ENCODE assay signal across 24 mouse cellular contexts in the genomic region with DNA sequence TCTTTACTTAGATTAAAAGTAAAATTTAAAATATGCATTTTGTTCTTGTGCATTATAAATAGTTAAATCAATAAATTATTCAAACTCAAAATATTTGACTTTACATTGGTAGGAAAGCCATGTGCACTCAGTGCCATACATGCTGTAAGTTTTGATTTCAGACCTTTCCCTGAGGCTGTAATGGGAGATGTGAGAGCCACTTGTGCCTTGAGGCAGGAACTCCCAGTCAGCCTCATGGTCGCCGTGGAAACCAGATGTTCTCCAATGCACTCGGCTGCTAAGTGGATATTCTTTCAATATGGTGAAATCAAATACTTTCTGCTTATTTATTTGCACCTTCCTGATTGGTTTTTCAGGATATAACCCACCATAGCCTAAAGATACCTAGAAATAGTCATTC. TPM values are rescaled to one million over a fixed set of nuclear protein-coding genes. Genes with fewer than 3 reads are reported as not detected.
DNase-seq lines count a peak whose midpoint lies in the region; ATAC-seq lines count a peak whose summit lies in the region.
"Had no signal": no experiment of that assay in that cellular context is flagged by ENCODE, and none has a peak within 500 bp of the region (broad histone marks: within the 10 kb centered on the region; RNA-seq: fewer than 3 reads in every experiment).

No protein-coding gene starts in this region.

- no peak for ATAC-seq in forebrain, embryonic 13.5 days
- ATAC-seq in limb, embryonic 11.5 days (ENCODE audit: insufficient number of reproducible peaks, low FRiP score, low TSS enrichment, low read depth): peak; percentile 39; the same call in 1 of the 2 replicates
- ATAC-seq in embryonic facial prominence, embryonic 11.5 days (replicated peaks; ENCODE audit: insufficient number of reproducible peaks, low FRiP score, low TSS enrichment, low read depth): no peak
- ATAC-seq in megakaryocyte progenitor cell, adult 5-6 weeks (replicated peaks; ENCODE audit: poor library complexity): no peak
- ATAC-seq: inflammation-experienced regulatory T-cells, adult 6 months; liver, postnatal 0 days had no signal

- no peak overlapping the region for H3K4me3 ChIP-seq in forebrain, embryonic 10.5 days
- H3K4me3 ChIP-seq in forebrain, embryonic 13.5 days: no peak overlapping the region
- no peak overlapping the region for H3K4me3 ChIP-seq in limb, embryonic 11.5 days (ENCODE audit: low read depth, low read length)
- no peak overlapping the region for H3K4me3 ChIP-seq in limb, embryonic 10.5 days
- no peak overlapping the region for H3K4me3 ChIP-seq in embryonic facial prominence, embryonic 11.5 days (ENCODE audit: low read depth, low read length)
- H3K4me3 ChIP-seq: limb, embryonic 15.5 days; neural tube, embryonic 13.5 days had no signal

- H3K27me3 ChIP-seq in forebrain, embryonic 10.5 days (ENCODE audit: poor library complexity, severe bottlenecking): no peaks in the 10 kb centered on the region
- no peaks in the 10 kb centered on the region for H3K27me3 ChIP-seq in forebrain, embryonic 13.5 days
- no peaks in the 10 kb centered on the region for H3K27me3 ChIP-seq in limb, embryonic 11.5 days (ENCODE audit: control insufficient read depth, insufficient read depth, low read length)
- no peaks in the 10 kb centered on the region for H3K27me3 ChIP-seq in limb, embryonic 10.5 days (ENCODE audit: low read depth, poor library complexity, severe bottlenecking)
- H3K27me3 ChIP-seq in embryonic facial prominence, embryonic 11.5 days (ENCODE audit: control insufficient read depth, insufficient read depth, low read length): no peaks in the 10 kb centered on the region
- H3K27me3 ChIP-seq: limb, embryonic 15.5 days; neural tube, embryonic 13.5 days had no signal

- no peaks in the 10 kb centered on the region for H3K36me3 ChIP-seq in forebrain, embryonic 10.5 days (replicated peaks)
- H3K36me3 ChIP-seq in forebrain, embryonic 13.5 days (ENCODE audit: poor library complexity, severe bottlenecking): no peaks in the 10 kb centered on the region
- no peaks in the 10 kb centered on the region for H3K36me3 ChIP-seq in limb, embryonic 11.5 days (ENCODE audit: control insufficient read depth, insufficient read depth, low read length)
- H3K36me3 ChIP-seq in limb, embryonic 10.5 days: no peaks in the 10 kb centered on the region
- H3K36me3 ChIP-seq in embryonic facial prominence, embryonic 11.5 days (replicated peaks; ENCODE audit: control insufficient read depth, insufficient read depth, low read depth, low read length): no peaks in the 10 kb centered on the region
- H3K36me3 ChIP-seq: limb, embryonic 15.5 days; neural tube, embryonic 13.5 days had no signal

- H3K27ac ChIP-seq in forebrain, embryonic 10.5 days: no peak overlapping the region
- no peak overlapping the region for H3K27ac ChIP-seq in forebrain, embryonic 13.5 days
- no peak overlapping the region for H3K27ac ChIP-seq in limb, embryonic 11.5 days (replicated peaks; ENCODE audit: low read depth, low read length)
- H3K27ac ChIP-seq in limb, embryonic 10.5 days: no peak overlapping the region
- H3K27ac ChIP-seq in embryonic facial prominence, embryonic 11.5 days (replicated peaks; ENCODE audit: low read depth, low read length): no peak overlapping the region
- H3K27ac ChIP-seq: limb, embryonic 15.5 days; neural tube, embryonic 13.5 days had no signal

- peak; percentile 15 for DNase-seq in forebrain, embryonic 10.5 days (ENCODE audit: extremely low spot score, low spot score)
- peak; percentile 47 for DNase-seq in limb, embryonic 11.5 days (ENCODE audit: low spot score)
- no peak for DNase-seq in limb, embryonic 10.5 days (ENCODE audit: low spot score)
- DNase-seq in brain, adult 2 months (ENCODE audit: low read depth, low spot score): peak; percentile 13
- peak; percentile 59 for DNase-seq in embryonic facial prominence, embryonic 11.5 days (ENCODE audit: low spot score)
- DNase-seq in layer of hippocampus, postnatal 25 days (ENCODE audit: extremely low spot score in 1 of 2, low spot score in 1 of 2): no peak
- DNase-seq: cerebellum, adult 18-20 months; gastrocnemius, postnatal 36 days; kidney, adult 8-10 months; kidney, postnatal 25 days; liver, postnatal 0 days; spleen, adult 18-20 months; thymus, adult 18-20 months had no signal

- no peaks in the 10 kb centered on the region for H3K4me1 ChIP-seq in forebrain, embryonic 10.5 days
- H3K4me1 ChIP-seq in forebrain, embryonic 13.5 days: no peaks in the 10 kb centered on the region
- H3K4me1 ChIP-seq in limb, embryonic 11.5 days (ENCODE audit: control insufficient read depth, insufficient read depth, low read length): no peaks in the 10 kb centered on the region; the same call in 1 of the 2 replicates
- H3K4me1 ChIP-seq in limb, embryonic 10.5 days: peaks cover 10% of the 10 kb centered on the region; the same call in 1 of the 2 replicates
- no peaks in the 10 kb centered on the region for H3K4me1 ChIP-seq in embryonic facial prominence, embryonic 11.5 days (ENCODE audit: control insufficient read depth, insufficient read depth, low read length)
- H3K4me1 ChIP-seq: limb, embryonic 15.5 days; neural tube, embryonic 13.5 days had no signal

- 72% methylated on average over 3 of the region's 3 CpGs for WGBS in forebrain, embryonic 10.5 days
- WGBS in forebrain, embryonic 13.5 days: 60% methylated on average over 3 of the region's 3 CpGs
- 57% methylated on average over 3 of the region's 3 CpGs for WGBS in limb, embryonic 11.5 days
- 80% methylated on average over 3 of the region's 3 CpGs for WGBS in limb, embryonic 10.5 days
- WGBS in embryonic facial prominence, embryonic 11.5 days: 52% methylated on average over 3 of the region's 3 CpGs

- H3K9ac ChIP-seq in forebrain, embryonic 13.5 days: no peak overlapping the region
- H3K9ac ChIP-seq in limb, embryonic 11.5 days (ENCODE audit: low read length): no peak overlapping the region
- no peak overlapping the region for H3K9ac ChIP-seq in embryonic facial prominence, embryonic 11.5 days (replicated peaks; ENCODE audit: low read length)
- H3K9ac ChIP-seq: limb, embryonic 15.5 days; liver, postnatal 0 days; neural tube, embryonic 13.5 days had no signal

- H3K9me3 ChIP-seq in forebrain, embryonic 10.5 days: no peaks in the 10 kb centered on the region
- no peaks in the 10 kb centered on the region for H3K9me3 ChIP-seq in forebrain, embryonic 13.5 days (replicated peaks)
- H3K9me3 ChIP-seq in limb, embryonic 11.5 days (ENCODE audit: control insufficient read depth, low read length): no peaks in the 10 kb centered on the region
- H3K9me3 ChIP-seq in limb, embryonic 10.5 days (replicated peaks): no peaks in the 10 kb centered on the region
- no peaks in the 10 kb centered on the region for H3K9me3 ChIP-seq in embryonic facial prominence, embryonic 11.5 days (replicated peaks; ENCODE audit: control insufficient read depth, low read length)
- H3K9me3 ChIP-seq: limb, embryonic 15.5 days; neural tube, embryonic 13.5 days had no signal

- no peak overlapping the region for H3K4me2 ChIP-seq in forebrain, embryonic 13.5 days
- no peak overlapping the region for H3K4me2 ChIP-seq in limb, embryonic 11.5 days (ENCODE audit: low read depth, severe bottlenecking)
- no peak overlapping the region for H3K4me2 ChIP-seq in embryonic facial prominence, embryonic 11.5 days (ENCODE audit: low read depth, low read length)
- H3K4me2 ChIP-seq: limb, embryonic 15.5 days; neural tube, embryonic 13.5 days had no signal

RNA-seq across cellular contexts. Expression of a gene that starts 35.6 kb away (rescaled TPM):
- polyA plus RNA-seq in forebrain, embryonic 10.5 days (2016; fragmentation: Nextera tagmentation; extraction: Ambion mirVana): not detected in 2 replicates
- polyA plus RNA-seq in forebrain, embryonic 13.5 days (2015; fragmentation: Nextera tagmentation; extraction: Ambion mirVana): not detected in 2 replicates
- not detected in 2 replicates for polyA plus RNA-seq in limb, embryonic 11.5 days (2014; fragmentation: Nextera tagmentation; extraction: Ambion mirVana)
- not detected in 2 replicates for polyA plus RNA-seq in limb, embryonic 10.5 days (2016; fragmentation: Nextera tagmentation; extraction: Ambion mirVana)
- not detected in 2 replicates for polyA plus RNA-seq in embryonic facial prominence, embryonic 11.5 days (2014; fragmentation: Nextera tagmentation; extraction: Ambion mirVana)
- not detected for total RNA-seq in layer of hippocampus, postnatal 25 days (2021)
- not detected in 2 replicates for total RNA-seq in megakaryocyte progenitor cell, adult 5-6 weeks (2015)
- not detected in 2 replicates for total RNA-seq in megakaryocyte progenitor cell, adult 5-6 weeks (2017)
- total RNA-seq: adrenal gland, adult 18-20 months; gastrocnemius, postnatal 36 days; left cerebral cortex, postnatal 10 days; MEL; monocyte, adult 5-6 weeks had no signal
- polyA plus RNA-seq: heart, postnatal 0 days; inflammation-experienced regulatory T-cells, adult 6 months; limb, embryonic 15.5 days; liver, postnatal 0 days; neural tube, embryonic 13.5 days; stomach, embryonic 14.5 days had no signal

Comparison
In these comparisons a context has a peak if more than half of its experiments do, and no peak if none do; other contexts are left out.
1. DNase-seq: peak in forebrain, embryonic 10.5 days (single experiment), limb, embryonic 11.5 days (single experiment), brain, adult 2 months (single experiment) and embryonic facial prominence, embryonic 11.5 days (single experiment); none in limb, embryonic 10.5 days (single experiment) and layer of hippocampus, postnatal 25 days (0 of 2).